Mouse (Mus musculus) thymus, postnatal 4 days (tissue): ENCODE data around the gene Slc26a1.

Experiments
- DNase-seq: peaks from one replicate; pipeline ENCODE4 v3.0.0; 2021

The Slc26a1 gene

DNA sequence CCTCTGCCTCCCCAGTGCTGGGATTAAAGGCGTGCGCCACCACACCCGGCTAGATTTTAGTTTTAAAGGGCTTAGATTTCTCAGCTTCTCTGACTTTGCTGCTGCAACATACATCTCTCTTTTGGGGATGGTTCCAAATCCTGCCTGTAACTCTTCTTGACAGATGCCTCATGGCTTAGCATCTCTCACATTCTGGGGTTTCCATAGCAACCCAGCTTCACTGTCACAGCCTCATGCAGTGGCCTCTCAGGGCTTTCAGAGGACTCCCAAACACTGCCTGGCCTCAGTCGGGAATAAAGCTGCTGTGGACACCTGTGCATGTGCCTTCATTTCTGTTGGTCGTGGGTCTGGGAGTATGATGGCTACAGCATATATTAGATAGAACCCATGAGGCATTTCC, 13.7 kb upstream of the Slc26a1 start:
- DNase-seq: no peak

DNA sequence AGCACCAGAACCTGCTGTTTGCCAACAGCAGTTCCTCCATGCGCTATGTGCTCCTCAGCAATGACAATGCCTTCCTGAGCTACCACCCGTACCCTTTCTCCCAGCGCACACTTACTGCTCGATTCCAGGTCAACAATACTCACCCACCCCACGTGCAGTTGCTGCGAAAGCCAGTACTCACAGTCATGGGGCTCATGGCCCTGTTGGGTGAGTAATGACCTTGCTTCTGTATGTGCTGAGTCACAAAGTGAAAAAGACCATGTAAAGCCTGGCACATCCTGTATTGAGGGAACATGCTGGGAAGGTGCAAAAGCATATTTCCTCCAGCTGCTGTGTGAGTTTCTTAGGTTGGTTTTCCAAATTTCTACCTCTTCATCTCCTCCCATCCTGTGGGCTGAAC, 5.5 kb upstream of the Slc26a1 start:
- DNase-seq: no peak

DNA sequence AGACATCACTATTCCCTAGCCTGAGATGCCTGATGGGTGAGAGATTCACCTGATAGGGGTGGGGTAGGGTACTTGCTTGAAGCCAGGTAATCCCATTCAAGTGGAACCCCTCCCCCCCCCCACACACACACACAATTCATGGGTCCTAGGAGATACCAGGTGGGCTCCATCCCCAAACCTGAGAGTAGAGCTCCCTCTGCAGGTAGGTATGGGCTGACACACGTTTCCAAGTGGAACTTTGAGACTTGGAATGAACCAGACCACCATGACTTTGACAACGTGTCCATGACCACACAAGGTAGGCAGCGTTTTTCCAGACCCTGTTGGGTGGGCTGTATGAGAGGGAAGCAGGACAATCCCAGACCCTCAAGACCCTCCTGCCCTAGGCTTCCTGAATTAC, 4.5 kb upstream of the Slc26a1 start:
- DNase-seq: no peak

DNA sequence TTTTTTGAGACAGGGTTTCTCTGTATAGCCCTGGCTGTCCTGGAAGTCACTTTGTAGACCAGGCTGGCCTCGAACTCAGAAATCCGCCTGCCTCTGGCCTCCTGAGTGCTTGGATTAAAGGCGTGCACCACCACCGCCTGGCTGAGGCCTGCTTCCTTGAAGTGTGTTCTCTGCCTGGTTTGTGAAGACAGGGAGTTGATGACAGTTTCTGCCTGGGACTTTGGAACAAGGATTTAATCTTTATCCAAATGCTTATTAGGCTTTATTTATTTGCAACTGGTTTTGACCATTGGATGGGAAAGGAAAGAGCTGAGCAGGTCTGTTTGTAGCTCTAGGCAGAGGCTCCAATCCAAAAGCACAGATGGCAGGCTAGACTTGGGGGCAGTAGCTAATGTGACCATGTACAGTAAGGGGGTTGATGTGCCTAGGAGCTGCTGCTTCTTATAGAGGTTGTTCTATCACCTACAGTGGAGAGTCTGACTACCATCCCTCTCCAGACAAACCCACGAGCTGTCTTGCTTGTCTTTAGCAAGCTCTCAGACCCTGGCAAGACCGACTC, 3.0 kb upstream of the Slc26a1 start:
- DNase-seq: no peak

DNA sequence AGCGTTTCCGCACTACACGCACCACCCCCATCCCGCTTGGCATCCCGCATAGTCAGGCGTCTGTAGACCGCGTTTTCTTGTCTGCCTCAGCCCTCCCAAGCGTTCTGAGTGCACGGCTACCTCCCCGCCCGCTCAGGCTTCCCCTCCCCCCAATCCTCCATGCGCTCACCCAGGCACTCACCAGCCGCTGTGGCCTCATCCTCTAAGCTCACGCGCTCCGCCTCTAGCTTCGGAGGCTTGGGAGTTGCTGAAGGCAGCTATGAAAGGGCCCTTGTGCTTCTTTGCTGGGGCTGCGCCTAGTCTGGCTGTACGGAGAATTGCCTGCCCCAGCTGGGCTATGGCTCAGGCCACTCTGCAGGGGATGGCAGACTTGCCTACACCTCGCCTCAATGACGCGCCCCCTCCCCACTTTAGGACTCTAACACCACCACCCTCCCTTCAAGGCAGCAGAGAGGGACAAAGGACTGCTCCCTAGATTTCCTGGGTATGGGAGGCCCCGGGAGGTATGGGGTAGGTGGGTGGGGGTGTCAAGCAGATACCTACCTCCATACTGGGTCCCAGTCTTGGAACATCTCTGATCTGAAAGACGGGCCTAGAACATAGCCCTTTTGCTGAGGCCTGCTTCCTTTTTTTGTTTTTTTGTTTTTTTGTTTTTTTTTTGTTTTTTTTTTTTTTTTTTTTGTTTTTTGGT, 2.4 kb upstream of the Slc26a1 start:
- DNase-seq: peak; percentile 32

DNA sequence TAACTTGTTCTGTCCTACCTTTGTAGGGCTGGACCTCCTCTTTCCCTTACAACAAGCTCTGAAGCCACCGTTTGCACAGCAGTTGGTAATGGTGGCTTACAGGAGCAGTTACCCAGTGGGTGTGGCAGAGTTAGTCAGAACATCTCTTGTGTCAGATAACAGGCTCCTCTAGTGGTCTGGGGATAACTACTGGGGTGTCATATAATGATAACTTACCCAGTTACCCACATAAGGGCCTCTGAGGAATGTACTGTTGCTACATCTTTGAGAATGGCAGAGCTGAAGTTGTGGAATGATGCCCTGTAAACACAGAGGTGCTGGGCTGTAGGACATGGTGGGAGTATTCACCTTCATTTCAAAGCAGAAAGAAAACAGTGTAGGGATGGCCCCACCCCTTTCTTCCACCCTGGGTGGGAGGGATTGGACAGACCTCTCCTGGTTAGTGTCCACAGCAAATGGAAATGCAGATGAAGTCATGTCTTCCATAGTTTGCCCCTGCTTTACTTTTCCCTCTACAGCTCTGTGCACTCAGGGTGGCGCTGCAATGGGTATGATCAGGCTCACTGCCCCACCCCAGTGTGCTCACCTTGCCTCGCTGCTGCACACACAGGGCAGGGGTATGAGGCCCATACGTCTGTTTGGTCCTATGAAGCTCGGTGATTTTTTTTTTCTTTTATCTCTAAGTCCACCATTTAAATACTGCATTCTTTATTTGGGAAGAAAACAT, 1.6 kb upstream of the Slc26a1 start:
- DNase-seq: no peak

DNA sequence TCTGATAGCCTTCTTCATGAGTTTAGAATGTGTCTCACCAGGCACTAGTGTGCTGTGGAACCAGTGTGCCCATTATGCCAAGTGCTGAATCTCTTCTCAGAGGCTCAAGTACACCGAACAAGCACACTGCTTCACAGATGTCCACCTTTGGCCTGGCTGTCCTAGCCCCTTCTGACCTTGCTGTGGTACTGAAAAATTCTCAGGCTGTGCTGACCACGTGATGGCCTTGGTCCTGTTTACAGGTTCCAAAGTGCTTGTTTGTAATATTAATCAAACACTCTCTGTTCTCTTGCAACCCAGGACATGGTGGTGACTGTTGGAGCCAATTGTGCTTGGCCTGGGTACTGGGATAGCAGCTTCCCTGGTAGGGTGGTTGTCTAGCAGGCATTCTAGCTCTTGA, 745 bp downstream of the Slc26a1 start:
- no peak for DNase-seq

DNA sequence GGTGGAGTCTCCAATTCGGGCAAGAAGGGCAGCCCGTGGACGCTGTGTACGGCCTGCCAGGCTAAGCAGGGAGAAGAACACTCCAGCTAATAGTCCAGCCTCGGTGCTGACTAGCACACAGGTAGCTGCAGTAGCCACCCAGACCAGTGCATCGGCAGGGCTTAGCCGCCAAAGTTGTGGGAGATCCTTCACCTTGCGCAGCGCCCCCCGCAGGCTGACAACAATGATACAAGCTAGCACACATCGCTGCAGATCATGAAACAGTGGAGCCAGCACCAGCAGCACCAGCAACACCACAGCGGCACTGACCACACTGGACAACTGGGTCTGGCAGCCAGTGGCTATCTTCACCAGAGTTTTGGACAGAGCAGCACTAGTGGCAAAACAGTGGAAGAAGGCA, 3.6 kb downstream of the Slc26a1 start:
- DNase-seq: no peak

DNA sequence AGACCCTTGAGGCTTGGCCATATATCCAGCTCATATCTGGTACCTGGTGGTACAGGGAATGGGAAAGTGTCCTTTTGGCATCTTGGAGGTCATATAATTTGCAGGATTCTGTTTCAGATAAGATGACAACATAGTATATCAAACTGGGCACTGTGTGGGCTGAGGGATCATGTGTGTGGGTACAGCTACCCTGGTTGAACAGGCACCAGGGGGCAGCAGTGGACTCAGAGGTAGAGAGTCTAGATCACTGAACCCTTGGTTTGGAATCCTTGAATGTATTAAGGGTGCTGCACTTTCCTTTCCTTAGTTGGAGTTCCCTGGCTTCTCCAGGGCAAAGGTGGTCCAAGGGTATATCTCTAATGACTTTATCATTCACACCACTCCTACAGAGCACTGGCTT, 4.6 kb downstream of the Slc26a1 start:
- DNase-seq: peak; percentile 85

DNA sequence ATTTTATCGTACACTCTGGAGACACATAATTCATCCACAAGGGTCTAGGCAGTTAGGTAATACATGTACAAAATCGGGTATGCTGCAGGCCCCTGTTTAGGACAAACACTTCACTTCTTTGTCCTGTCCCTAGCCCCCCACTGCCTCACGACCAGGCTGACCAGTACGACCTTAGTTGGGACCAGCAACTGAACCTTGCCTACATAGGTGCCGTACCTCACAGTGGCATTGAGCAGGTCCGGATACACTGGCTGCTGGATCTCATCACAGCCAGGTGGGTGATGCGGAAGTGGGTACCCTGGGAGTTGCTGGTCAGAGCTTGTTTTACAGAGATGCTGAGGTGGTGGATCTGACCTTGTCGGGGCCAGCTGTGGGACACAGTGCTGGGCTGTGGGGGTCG, 5.4 kb downstream of the Slc26a1 start:
- DNase-seq: no peak

DNA sequence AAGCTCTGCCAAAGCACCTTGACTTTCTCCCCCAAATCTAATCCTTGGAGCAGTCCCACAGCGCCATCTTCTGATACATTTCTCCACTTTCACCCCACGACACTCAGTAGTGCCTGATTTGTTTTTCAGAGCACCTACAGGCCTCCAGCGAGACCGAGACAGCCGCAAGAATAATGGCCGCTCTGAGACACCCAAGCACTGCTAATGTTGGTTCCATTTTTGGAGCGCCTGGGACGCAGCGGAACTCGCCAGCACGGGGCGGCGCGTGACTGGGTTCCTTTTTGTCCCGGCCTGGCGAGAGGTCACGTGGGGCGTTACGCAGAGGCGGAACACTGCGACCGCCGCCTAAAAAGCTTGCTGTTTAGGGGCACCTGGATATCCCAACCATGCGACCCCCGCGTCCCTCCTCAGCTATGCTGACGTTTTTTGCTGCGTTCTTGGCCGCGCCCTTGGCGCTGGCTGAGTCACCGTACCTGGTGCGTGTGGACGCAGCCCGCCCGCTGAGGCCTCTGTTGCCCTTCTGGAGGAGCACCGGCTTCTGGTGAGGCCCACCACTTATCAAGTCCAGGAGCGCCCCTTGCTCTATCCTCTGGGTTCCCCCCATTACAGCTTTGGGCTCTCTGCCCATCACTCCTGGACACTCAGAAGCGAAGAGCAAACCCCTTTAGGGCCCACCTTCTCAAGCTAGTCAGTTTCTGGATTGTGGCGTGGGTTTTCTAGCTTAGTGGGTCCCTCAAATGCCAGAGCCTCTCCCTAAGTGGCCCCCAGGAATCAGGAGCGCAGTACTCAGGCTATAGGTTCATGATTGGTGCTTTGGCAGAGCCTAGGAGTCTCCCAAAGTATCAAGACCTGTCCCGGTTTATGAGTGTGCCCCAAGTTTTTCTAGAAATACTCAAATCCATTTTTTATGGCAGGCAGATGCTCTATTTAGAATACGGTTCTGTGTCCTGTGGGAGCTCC, 6.1 kb downstream of the Slc26a1 start, which contains the start of gene Dgkq:
TSS of gene Dgkq (minus strand) at position 696 of the 960 bp plus-strand sequence.
- DNase-seq: peak; percentile 83

DNA sequence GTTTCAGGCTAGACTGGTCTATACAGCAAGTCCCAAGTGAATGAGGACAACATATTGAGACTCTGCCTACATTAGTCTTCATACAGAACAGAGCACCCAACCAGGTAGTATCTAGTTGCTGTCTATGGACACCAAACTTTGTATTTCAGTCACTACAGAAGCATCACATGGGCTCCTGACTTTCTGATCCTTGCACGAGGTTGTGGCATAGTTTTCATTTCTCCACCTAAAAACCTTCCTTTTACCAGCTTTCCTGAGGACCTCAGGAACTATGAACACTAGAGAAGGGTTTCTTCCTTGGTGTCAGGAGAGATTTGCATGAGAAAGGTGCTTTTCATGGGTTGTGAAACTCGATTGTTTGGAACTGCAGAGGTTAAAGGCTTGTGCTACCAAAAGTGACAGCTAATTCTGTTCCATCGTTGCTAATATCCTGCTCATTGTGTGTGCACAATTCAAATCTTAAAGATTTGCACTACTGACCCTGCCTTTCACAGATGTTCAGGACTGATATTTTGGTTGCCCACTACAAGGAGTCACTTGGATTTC, 6.9 kb downstream of the Slc26a1 start:
- DNase-seq: no peak

DNA sequence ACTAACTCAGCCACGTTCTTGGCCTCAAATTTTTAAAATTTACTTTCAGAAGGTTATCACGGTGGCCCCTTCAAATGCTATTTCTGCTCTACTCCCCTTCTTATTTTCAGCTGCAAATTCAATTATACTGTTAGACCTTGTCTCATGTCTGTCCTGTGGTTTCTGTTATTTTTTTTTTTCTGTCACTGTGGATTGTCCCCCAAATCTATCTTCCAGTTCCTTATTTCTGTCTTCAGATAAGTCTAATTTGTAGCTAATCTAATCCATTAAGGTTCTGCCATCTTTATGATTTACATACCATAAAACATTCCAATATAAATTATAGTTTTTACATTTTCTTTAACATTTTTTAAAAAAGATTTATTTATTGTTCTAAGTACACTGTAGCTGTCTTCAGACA, 8.0 kb downstream of the Slc26a1 start:
- no peak for DNase-seq

DNA sequence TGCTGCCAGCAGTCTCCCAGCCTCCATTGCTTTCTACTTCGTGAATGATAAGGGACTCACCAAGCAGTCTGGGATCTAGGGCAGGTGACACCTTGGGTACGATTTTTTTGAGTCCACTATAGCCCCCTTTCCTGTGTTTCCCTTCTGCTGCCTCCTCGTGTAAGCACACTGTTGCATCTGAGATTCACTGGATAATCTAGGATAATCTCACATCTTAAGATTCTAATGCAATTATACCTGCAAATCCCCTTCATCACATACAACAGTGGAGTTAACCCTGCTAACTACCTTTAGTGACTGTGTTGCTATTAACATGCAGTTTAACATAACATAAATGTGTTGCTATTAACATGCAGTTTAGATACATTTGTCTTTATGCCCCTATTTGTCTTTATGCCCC, 10.3 kb downstream of the Slc26a1 start:
- no peak for DNase-seq

DNA sequence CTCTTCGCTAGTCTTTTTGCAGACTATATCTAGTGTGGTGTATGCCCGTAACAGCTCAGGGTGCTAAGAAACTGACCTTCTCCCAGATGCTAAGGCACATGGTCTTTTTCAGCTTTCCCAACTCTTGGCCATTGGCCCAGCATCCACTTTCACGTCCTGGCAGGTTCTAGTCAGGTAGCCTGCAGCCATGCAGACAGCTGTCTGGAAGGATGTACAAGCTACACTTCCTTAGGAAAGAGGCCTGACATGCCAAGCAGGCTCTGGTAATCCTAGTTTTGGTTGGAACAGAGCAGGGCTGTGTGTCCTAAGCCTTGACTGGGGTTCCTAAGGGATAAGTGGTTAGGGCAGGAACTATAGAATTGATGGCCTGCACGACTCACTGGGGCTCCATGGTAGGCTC, 12.6 kb downstream of the Slc26a1 start:
- DNase-seq: no peak

DNA sequence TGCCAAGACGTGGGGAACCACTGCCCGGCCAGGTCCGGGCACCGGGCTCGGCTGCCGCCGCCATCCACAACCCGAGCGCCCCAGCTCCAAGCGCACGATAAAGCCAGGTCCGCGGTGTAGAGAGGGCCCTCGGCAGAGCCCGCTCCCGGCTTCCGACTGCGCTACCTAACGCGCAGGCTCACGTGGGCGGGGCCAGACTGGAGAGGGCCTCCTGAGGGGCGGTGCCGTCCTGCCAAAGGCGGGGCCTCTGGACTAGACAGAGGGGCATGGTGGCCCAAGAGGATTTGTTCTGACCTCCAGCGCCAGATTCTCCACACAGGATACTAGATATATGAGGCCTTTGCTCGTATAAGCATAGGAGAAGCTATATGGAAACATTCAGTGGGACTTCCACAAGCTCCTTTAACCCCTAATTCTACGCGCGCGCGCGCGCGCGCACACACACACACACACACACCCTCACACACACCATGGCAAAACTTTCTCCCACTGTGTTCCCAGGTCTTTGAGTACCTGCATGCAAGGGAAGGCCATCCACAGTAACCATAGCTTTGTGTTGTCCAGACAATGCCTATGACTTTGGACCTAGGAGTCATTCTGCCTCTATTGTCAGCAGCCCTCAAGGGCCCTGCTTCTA, 14.6 kb downstream of the Slc26a1 start:
- peak; percentile 95 for DNase-seq

DNA sequence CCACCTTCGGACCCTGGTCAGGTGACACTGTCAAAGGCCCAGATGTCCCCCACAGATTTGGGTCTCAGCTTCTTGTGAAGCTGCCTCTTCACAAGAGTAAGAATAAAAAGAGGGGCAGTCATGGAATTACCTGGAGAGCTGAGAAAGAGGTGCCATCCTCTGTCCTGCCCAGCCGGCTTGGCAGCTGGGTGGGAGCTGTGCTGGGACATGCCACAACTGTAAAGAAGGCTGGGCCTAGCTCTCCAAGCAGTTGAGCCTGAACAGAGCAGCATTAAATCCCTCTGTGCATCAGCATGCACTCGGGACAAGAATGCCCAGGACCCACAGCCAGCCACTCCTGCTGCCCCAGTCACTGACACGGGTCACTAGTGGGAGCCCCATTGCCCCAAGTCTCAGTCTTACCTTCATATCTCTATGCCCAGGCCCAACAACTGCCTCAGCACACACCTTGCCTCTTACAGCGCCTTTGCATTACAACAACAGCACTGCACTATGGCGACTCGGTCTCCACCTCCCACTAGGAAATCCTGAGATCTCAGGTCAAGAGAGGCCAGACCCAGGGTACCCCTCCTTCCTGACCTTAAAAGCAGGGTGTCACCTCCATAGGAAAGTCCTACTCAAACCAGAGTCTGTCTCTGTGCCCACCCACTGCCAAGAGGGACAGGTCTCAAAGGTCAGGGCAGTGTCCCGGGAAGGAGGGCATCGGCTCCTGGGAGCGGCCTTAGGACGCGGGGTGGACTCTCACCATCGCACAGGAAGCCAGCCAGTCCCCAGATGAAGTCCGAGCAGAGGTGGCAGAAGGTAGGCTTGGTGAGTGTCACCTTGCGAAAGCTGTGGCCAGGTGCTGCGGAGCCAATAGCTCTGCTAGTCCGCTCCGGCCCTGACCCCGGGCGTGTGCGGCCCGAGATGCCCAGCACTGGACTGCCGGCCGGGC, 15.4 kb downstream of the Slc26a1 start, which contains the start of gene Idua:
TSS of gene Idua (plus strand) at position 634 of the 934 bp plus-strand sequence.
- no peak for DNase-seq

DNA sequence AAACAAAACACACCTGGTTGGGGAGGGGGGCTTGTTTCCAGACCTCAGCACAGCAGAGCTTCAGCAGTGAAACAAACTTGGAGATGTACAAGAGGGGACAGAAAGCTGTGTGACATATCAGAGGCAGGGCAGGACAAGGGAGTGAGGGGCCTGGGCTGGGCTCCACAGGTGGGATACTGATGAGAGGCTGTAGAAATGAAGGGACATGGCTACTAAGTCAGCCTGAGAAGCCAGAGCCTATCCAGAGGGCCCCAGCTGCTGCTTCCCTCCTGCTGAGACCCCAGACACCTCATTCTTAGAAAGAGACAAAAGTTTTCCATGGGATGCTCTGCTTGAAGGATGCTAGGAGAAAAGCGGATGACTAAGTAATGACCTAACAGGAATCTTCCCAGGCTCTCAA, 16.8 kb downstream of the Slc26a1 start:
- DNase-seq: no peak

DNA sequence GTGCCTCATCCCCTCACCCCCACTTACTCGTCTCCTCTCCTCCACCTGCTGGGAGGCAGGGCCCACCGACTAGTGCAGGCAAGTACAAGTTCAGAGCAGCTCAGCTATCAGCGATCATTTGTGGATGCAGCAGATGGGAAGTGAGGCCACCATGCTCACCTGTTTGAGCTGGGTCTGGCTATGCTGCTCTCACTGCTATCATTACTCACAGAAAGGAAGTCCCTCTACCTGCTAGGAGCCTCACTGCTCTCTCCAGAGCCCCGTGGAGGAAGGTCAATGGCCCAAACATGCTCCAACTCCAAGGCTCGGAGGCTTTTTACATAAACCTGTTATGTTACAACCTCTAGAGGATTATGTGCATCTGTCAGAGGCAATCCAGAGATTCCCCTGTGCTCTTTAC, 18.0 kb downstream of the Slc26a1 start:
- DNase-seq: no peak

DNA sequence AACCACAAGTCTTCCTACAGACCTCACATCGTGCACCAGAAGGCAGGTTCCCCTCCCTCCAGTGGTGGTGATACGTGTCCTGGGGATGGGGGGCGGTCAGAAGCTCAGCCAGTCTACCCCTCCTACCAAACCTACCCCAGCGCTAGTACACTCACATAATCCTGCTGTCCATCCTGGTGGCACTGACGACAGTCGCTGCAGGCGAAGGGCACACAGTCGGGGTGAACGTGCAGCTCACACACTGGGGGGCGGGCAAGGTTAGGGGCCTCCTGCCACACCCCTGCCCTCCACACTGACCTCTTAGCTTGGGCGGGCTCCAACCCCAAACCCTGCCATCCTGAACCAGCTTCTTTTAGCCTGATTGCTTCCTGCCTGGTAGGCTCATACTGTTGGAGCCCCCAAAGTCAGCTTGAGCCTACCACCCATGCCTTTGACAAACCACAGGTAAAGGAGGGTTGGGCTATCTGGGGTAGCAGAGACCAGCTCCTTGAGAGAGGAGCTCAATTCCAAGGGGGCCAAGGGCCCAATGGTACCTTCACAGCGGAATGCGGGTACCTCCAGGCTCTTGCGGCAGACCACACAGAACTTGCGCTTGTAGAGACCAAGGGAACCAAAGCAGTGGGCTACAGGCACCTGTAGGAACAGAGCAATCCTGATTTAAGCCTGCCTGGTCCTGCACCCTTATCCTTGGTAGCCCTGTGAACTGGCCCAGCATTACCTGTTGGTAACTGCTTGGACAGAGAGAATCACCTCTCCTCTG, 19.3 kb downstream of the Slc26a1 start:
- peak; percentile 7 for DNase-seq
